ENCODE assay signal across 25 mouse cellular contexts in genomic region chr2:149467801-149468200, GRCm38 (mm10).
DNase-seq lines count a peak whose midpoint lies in the region; ATAC-seq and TF ChIP-seq lines count a peak whose summit lies in the region.
"Had no signal": no experiment of that assay in that cellular context is flagged by ENCODE, and none has a peak within 500 bp of the region (broad histone marks: within the 10 kb centered on the region; RNA-seq: fewer than 3 reads in every experiment).

No protein-coding gene starts in this region.

- no peaks in the 10 kb centered on the region for H3K27me3 ChIP-seq in lung, embryonic 14.5 days (ENCODE audit: insufficient read depth, low read length)
- H3K27me3 ChIP-seq in MEL (ENCODE audit: control insufficient read depth in 1 of 2, insufficient read depth in 2 of 2, low read length in 2 of 2), result no peaks in the 10 kb centered on the region
- H3K27me3 ChIP-seq in forebrain, embryonic 13.5 days, result no peaks in the 10 kb centered on the region
- H3K27me3 ChIP-seq: embryonic facial prominence, embryonic 12.5 days; forebrain, embryonic 12.5 days; limb, embryonic 13.5 days; liver, embryonic 13.5 days had no signal

- no peak for TF ChIP-seq EP300 in MEL (IDR thresholded peaks at IDR 0.05; ENCODE audit: low read depth in 1 of 2, low read length in 2 of 2)

- H3K4me3 ChIP-seq in lung, embryonic 14.5 days (ENCODE audit: low read depth, low read length), result no peak overlapping the region
- H3K4me3 ChIP-seq in MEL (ENCODE audit: control insufficient read depth in 1 of 2, insufficient read depth in 1 of 2, low read depth in 2 of 2, low read length in 2 of 2), result no peak overlapping the region
- no peak overlapping the region for H3K4me3 ChIP-seq in forebrain, embryonic 13.5 days
- H3K4me3 ChIP-seq in layer of hippocampus, adult 2 months, result no peak overlapping the region
- H3K4me3 ChIP-seq: embryonic facial prominence, embryonic 12.5 days; erythroblast, embryonic 14.5 days; forebrain, embryonic 12.5 days; gastrocnemius, adult 2 months; heart, embryonic 10.5 days; limb, embryonic 13.5 days; liver, embryonic 13.5 days; midbrain, embryonic 10.5 days; myocyte had no signal

- no peaks in the 10 kb centered on the region for H3K9me3 ChIP-seq in lung, embryonic 14.5 days (ENCODE audit: low read depth, low read length)
- H3K9me3 ChIP-seq in MEL (replicated peaks; ENCODE audit: insufficient read depth, low read length), result no peaks in the 10 kb centered on the region
- no peaks in the 10 kb centered on the region for H3K9me3 ChIP-seq in forebrain, embryonic 13.5 days (replicated peaks)
- H3K9me3 ChIP-seq: embryonic facial prominence, embryonic 12.5 days; forebrain, embryonic 12.5 days; heart, embryonic 10.5 days; limb, embryonic 13.5 days; liver, embryonic 13.5 days; midbrain, embryonic 10.5 days had no signal

- H3K79me2 ChIP-seq in MEL (ENCODE audit: control insufficient read depth, insufficient read depth, low read length, poor library complexity), result no peaks in the 10 kb centered on the region

- no peaks in the 10 kb centered on the region for H3K4me1 ChIP-seq in lung, embryonic 14.5 days (ENCODE audit: insufficient read depth)
- no peaks in the 10 kb centered on the region for H3K4me1 ChIP-seq in MEL (ENCODE audit: control insufficient read depth in 1 of 2, insufficient read depth in 2 of 2, low read length in 2 of 2)
- no peaks in the 10 kb centered on the region for H3K4me1 ChIP-seq in forebrain, embryonic 13.5 days
- H3K4me1 ChIP-seq: embryonic facial prominence, embryonic 12.5 days; forebrain, embryonic 12.5 days; heart, embryonic 10.5 days; limb, embryonic 13.5 days; liver, embryonic 13.5 days; midbrain, embryonic 10.5 days had no signal

- 79% methylated on average over 2 of the region's 2 CpGs for WGBS in lung, embryonic 14.5 days
- 83% methylated on average over 2 of the region's 2 CpGs for WGBS in forebrain, embryonic 13.5 days

- no peak overlapping the region for H3K9ac ChIP-seq in lung, embryonic 14.5 days
- no peak overlapping the region for H3K9ac ChIP-seq in MEL (ENCODE audit: control insufficient read depth, low read depth, low read length, poor library complexity, severe bottlenecking)
- no peak overlapping the region for H3K9ac ChIP-seq in forebrain, embryonic 13.5 days
- H3K9ac ChIP-seq: embryonic facial prominence, embryonic 12.5 days; forebrain, embryonic 12.5 days; hindbrain, embryonic 14.5 days; limb, embryonic 13.5 days; liver, embryonic 13.5 days had no signal

- no peak for TF ChIP-seq CTCF in lung, embryonic 14.5 days (IDR thresholded peaks at IDR 0.05; ENCODE audit: low read depth)
- no peak for TF ChIP-seq CTCF in MEL (IDR thresholded peaks at IDR 0.05 in 2 of 3, conservative IDR thresholded peaks at IDR 0.05 in 1 of 3; ENCODE audit: control insufficient read depth in 1 of 3, insufficient read depth in 1 of 3, low read depth in 2 of 3, low read length in 3 of 3, poor library complexity in 1 of 3, severe bottlenecking in 1 of 3)
- no peak for TF ChIP-seq CTCF in layer of hippocampus, adult 2 months (conservative IDR thresholded peaks at IDR 0.05)

- no peak for TF ChIP-seq POLR2A in MEL (IDR thresholded peaks at IDR 0.05; ENCODE audit: control insufficient read depth in 1 of 2, insufficient read depth in 1 of 2, low read depth in 1 of 2, low read length in 2 of 2, poor library complexity in 1 of 2)

- H3K36me3 ChIP-seq in lung, embryonic 14.5 days (ENCODE audit: insufficient read depth), result no peaks in the 10 kb centered on the region
- no peaks in the 10 kb centered on the region for H3K36me3 ChIP-seq in MEL (ENCODE audit: control insufficient read depth in 1 of 2, insufficient read depth in 2 of 2, low read length in 2 of 2)
- H3K36me3 ChIP-seq in forebrain, embryonic 13.5 days (ENCODE audit: poor library complexity, severe bottlenecking), result no peaks in the 10 kb centered on the region
- H3K36me3 ChIP-seq: embryonic facial prominence, embryonic 12.5 days; forebrain, embryonic 12.5 days; heart, embryonic 10.5 days; limb, embryonic 13.5 days; liver, embryonic 13.5 days; midbrain, embryonic 10.5 days had no signal

- DNase-seq in lung, embryonic 14.5 days, result peak; percentile 1
- no peak for DNase-seq in lung, postnatal 36 days
- peak; percentile 2 for DNase-seq in MEL (ENCODE audit: low read depth, low spot score)
- peak; percentile 42 to 82 for DNase-seq in adrenal gland, adult (ENCODE audit: inconsistent age in 2 of 2, low spot score in 1 of 2)
- peak; percentile 72 to 87 for DNase-seq in adrenal gland, postnatal 36 days
- DNase-seq in layer of hippocampus, adult 2 months (ENCODE audit: low spot score in 2 of 2), result no peak
- DNase-seq: cerebellum, adult 11-12 months; gastrocnemius, adult 2 months; heart, postnatal 4 days; kidney, adult 2 months; kidney, postnatal 14 days; liver, embryonic 13.5 days; lung, adult 2 months; thymus, postnatal 14 days had no signal

- no peak overlapping the region for H3K4me2 ChIP-seq in lung, embryonic 14.5 days
- H3K4me2 ChIP-seq in forebrain, embryonic 13.5 days, result no peak overlapping the region
- H3K4me2 ChIP-seq: embryonic facial prominence, embryonic 12.5 days; forebrain, embryonic 12.5 days; hindbrain, embryonic 14.5 days; limb, embryonic 13.5 days; liver, embryonic 13.5 days had no signal

- ATAC-seq in lung, embryonic 14.5 days (ENCODE audit: insufficient read depth), result no peak
- no peak for ATAC-seq in forebrain, embryonic 13.5 days
- ATAC-seq: midbrain, embryonic 16.5 days had no signal

- no peak for TF ChIP-seq RAD21 in MEL (IDR thresholded peaks at IDR 0.05; ENCODE audit: low read depth, low read length)

- H3K27ac ChIP-seq in lung, embryonic 14.5 days (ENCODE audit: low read depth), result no peak overlapping the region
- no peak overlapping the region for H3K27ac ChIP-seq in MEL (ENCODE audit: control insufficient read depth, low read depth, low read length)
- no peak overlapping the region for H3K27ac ChIP-seq in forebrain, embryonic 13.5 days
- no peak overlapping the region for H3K27ac ChIP-seq in layer of hippocampus, adult 2 months
- H3K27ac ChIP-seq: embryonic facial prominence, embryonic 12.5 days; forebrain, embryonic 12.5 days; gastrocnemius, adult 2 months; heart, embryonic 10.5 days; hindbrain, embryonic 14.5 days; limb, embryonic 13.5 days; liver, embryonic 13.5 days; macrophage; midbrain, embryonic 10.5 days had no signal

TF ChIP-seq in MEL, 35 proteins besides CTCF, POLR2A, EP300 and RAD21:
- no peak for TF ChIP-seq POLR2AphosphoS5 (IDR thresholded peaks at IDR 0.05; ENCODE audit: borderline replicate concordance, low read depth, low read length)
- no peak for TF ChIP-seq MYC (IDR thresholded peaks at IDR 0.05; ENCODE audit: low read depth, low read length)
- TF ChIP-seq USF2 (IDR thresholded peaks at IDR 0.05; ENCODE audit: borderline replicate concordance in 1 of 2, insufficient read depth in 1 of 2, low read depth in 1 of 2, low read length in 2 of 2), result no peak
- no peak for TF ChIP-seq MXI1 (IDR thresholded peaks at IDR 0.05; ENCODE audit: low read depth, low read length)
- no peak for TF ChIP-seq KAT2A (conservative IDR thresholded peaks at IDR 0.05; ENCODE audit: low read depth, low read length)
- TF ChIP-seq MEF2A (IDR thresholded peaks at IDR 0.05; ENCODE audit: extremely low read depth, insufficient replicate concordance, low read depth, low read length, poor library complexity, severe bottlenecking), result no peak
- TF ChIP-seq JUND (IDR thresholded peaks at IDR 0.05; ENCODE audit: low read depth, low read length), result no peak
- no peak for TF ChIP-seq TBP (IDR thresholded peaks at IDR 0.05; ENCODE audit: low read depth, low read length)
- TF ChIP-seq TCF12 (IDR thresholded peaks at IDR 0.05; ENCODE audit: low read depth, low read length), result no peak
- TF ChIP-seq ZC3H11A (IDR thresholded peaks at IDR 0.05; ENCODE audit: low read depth, low read length), result no peak
- TF ChIP-seq TAL1 (IDR thresholded peaks at IDR 0.05; ENCODE audit: low read length), result no peak
- TF ChIP-seq USF1 (IDR thresholded peaks at IDR 0.05; ENCODE audit: low read depth, low read length), result no peak
- no peak for TF ChIP-seq UBTF (IDR thresholded peaks at IDR 0.05; ENCODE audit: borderline replicate concordance, insufficient read depth, low read depth, low read length)
- TF ChIP-seq NRF1 (IDR thresholded peaks at IDR 0.05; ENCODE audit: insufficient read depth, low read depth, low read length, poor library complexity, severe bottlenecking), result no peak
- no peak for TF ChIP-seq BHLHE40 (IDR thresholded peaks at IDR 0.05; ENCODE audit: borderline replicate concordance, low read depth, low read length)
- TF ChIP-seq CHD2 (IDR thresholded peaks at IDR 0.05; ENCODE audit: low read length), result no peak
TF ChIP-seq in MEL: peak in this region for 0.

Comparison
In these comparisons a context has a peak if more than half of its experiments do, and no peak if none do; other contexts are left out.
1. DNase-seq: peak in lung, embryonic 14.5 days (single experiment), MEL (single experiment), adrenal gland, adult (2 of 2) and adrenal gland, postnatal 36 days (2 of 2); none in lung, postnatal 36 days (single experiment) and layer of hippocampus, adult 2 months (0 of 2).